Mouse (Mus musculus): ENCODE results near the gene Dscaml1.

DNA sequence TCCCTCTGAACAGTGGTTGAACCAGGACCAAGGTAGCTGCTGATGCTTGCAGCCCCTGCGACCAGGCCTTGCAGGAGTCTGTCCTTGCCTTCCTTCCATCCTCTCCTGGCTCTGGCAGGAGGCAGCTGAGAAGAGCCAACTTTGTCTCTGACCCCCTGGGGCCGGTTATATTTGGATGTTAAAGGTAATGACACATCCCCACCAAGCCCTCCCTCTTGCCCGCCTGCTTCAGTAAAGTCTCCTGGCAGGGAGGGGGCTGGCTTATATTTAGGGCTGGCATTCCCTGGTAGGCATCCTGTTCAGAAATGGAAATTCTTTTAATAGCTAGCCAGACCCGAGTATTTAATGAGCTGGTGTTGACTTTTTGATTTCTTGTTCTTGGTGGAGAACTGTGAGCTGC lies 172.9 kb downstream of the Dscaml1 start:
- TF ChIP-seq CTCF (conservative IDR thresholded peaks at IDR 0.05; ENCODE audit: insufficient read depth, insufficient read length, low read depth, low read length) (no peak), POLR2A (IDR thresholded peaks at IDR 0.05; ENCODE audit: low read depth, low read length) (no peak)

Data from kidney, adult 2 months (tissue).